Mouse (Mus musculus) telencephalon, adult 2 months (tissue): ENCODE measurements around the gene Pgm3.

Experiments used
- DNase-seq: peaks from one replicate; pipeline ENCODE4 v3.0.0-alpha.2; 2011; ENCODE audit warnings: low read depth, low spot score

The Pgm3 gene

DNA sequence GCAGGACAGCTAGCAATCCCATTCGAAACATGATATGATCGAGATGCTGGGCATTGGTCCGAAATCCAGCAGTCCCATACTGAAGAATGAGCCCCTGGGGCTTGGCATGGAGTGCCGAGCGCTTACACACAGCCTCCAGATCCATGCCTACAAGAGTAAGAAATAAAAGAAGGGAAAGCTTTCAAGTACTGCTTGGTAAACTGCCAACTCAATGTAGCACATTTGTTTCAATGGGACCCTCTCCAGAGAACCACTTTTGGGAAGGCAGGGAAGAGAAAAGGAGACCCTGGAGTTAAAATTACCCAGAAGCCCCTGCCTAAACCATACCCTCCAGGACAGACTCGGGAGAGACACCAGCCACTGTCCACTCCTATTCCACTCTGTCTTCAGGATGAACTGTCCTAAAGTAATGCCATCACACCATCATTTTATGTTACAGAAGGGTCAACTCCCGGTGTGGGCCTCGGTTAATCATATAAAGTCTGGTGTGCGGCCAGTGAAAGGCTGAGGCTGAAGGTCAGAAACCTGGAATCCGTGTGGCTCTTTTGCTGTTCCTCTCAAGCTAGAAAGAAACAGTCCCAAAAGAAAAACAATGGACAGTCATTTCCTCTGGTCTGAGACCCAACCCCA lies 1.3 kb downstream of the Pgm3 start:
- no peak for DNase-seq

DNA sequence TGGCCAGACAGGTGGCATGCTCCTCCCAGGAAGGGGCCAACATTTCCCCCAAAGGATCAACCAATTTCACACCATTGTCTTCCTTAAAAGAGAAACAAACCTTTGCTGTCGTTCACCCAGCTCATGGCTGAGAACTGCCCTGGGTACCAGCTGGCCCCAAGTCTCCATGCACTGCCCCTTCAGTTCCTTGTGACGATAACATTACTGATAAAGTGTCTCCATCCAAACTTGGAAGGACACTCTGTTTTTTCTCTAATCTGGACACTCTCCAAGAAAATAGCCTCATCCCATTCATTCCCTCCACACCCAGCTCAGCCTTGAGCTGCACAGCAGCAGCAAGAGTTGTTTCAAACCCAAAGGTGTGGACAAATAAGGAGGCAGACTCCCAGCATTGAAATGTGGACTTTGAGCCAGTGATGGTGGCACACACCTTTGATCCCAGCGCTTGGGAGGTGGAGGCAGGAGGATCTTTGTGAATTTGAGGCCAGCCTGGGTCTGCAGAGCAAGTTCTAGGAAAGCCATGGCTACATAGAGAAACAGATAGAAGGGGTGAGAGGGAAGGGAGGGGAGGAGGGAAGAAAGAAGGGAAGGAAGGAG lies 2.2 kb downstream of the Pgm3 start:
- no peak for DNase-seq

DNA sequence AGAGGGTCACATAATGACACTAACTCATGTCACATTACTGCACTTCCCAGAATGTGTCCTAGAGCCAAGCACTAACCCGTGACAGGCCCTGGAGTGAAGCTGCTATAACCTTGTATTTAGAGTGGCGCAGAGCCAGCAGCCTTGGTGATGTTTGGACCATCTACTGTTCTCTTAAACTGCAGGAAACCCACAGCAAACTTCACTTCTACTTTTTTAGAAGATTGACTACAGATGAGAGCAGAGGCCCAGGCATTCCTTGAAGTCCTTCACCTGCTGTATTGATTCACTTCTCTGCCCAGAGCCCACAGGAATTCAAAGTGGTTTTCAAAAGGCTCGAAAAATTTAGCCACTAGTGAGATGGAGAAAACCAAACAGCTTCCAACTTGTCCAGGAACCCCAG lies 11.1 kb downstream of the Pgm3 start:
- no peak for DNase-seq

DNA sequence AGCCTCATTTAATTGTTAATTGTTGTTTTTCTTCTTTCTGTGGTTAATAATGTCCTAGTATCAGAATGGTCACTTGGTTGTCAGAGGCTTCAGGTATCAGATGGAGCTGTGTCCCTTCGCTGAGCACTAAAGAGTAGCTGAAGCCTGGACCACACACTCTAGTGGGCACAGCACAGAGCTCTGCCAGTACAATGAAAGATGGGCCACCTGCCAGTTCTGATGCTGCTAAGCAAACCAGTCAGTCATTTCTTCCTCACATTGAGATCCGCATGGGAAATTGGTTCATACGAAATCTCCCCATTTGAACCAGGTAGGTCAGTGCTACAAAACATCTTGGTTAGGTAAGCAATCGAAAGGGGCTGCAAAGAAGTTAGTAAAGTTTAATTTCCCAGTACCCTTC lies 17.0 kb downstream of the Pgm3 start:
- no peak for DNase-seq

DNA sequence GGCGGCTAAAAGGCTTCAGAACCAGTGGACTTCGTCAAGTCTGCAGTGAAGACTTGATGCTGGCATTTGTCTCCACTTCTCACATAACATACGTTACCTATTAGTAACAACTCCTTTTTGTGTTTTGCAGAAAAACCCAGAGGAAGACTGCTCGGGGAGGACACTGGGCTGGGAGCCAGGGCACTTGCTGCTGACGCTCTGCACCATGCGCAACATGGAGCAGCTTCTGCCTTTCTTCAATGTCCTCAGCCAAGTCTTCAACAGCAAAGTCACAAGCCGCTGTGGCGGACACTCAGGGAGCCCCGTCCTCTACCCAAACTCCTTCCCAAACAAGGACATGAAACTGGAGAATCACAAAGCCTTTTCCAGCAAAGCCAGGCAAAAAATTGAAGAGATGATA lies 17.8 kb downstream of the Pgm3 start:
- DNase-seq = no peak

DNA sequence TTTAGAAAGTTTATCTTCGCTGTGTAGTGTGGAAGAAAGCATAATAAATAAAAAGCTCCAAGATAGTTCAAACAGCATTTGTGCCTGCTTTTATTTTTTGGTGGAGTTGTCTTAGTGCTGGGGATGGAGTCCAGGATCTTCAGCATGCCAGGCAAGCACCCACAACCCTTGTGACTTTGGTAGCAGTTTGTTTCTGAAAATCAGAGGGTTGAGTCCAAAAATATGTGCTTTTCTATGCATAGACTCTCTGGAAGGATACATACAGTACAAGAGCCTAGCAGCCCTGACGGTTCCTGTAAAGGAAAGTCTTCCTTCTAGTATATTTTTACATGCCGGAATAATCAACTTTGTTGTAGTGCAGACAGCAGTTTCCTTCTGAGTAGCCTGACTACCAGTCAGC lies 20.9 kb downstream of the Pgm3 start:
- DNase-seq = no peak

DNA sequence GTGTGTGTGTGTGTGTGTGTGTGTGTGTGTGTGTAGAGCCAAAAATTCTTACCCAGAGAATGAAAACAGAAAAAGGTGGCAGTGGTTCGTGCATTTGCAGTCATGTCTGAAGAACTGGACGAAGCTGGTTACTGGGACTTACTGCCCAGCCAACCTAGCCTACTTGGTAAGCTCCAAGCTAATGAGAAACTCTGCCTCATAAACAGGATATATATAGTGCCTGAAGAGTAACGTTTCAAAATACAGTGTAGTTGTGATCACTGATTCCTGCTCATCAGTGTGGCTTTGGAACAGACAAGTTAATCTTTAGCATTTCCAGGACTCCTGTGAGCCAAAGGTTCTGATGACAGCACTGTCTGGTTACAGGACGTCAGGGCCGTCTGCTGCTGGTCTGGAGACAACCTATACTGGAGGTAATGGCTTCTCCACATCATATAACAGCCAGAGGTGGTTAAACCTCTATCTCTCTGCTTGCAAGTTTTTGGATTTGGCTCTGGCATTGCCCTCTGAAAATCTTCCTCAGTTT lies 21.9 kb downstream of the Pgm3 start:
- no peak for DNase-seq

DNA sequence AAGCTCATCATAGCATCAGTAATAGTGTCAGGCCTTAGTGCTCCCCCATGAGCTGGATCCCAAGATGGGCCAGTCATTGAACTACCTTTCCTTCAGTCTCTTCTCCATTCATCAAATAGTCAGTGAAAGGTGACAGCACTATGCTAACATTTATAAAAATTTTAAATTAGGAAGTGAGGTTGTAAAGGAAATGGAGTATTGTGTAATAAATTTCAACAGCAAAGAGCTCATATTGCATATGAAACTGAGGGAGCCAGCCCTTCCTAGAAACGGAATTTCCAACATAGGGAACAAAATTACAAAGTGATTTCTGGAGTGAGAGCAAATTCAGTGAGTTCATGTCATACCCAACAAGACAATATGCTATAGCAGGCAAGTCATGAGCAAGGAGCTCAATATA lies 27.1 kb downstream of the Pgm3 start:
- no peak for DNase-seq

DNA sequence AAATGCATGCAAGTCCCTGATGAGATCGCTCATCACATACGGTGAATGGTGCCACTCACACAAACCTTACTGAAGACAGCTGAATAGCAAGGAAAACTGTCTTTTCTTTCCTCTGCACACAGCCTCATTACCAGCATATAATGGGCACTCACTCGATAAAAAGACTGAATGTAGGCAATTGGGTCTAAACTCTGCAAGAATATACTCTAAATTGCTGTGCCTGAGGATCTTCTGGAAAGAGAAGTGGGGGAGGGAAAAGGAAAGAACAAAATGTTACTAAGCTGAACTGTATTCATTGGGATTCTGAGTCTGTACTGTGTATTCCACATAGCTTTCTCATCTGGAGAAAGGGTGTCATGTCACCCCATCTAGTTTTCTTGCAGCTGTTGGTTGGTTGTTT lies 28.2 kb downstream of the Pgm3 start:
- peak; percentile 35 for DNase-seq

DNA sequence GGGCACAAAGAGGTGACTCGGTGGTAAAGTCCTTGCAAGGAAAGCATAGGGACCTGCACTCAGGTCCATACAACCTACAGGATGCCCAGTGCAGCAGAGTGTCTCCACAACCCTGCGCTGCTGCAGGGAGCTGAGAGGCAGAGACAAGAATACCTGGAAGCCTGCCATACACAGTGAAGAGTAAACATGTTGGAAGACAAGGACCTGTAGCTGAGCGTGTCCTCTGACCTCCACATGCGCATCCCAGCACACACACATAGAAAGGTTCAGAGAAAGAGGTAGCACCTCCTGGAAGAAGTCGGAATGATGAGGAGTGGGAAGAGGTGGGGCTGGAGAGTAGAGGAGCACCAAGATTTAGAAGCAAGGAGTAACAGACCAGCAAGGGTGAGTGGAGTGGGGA lies 37.6 kb downstream of the Pgm3 start:
- DNase-seq = no peak

DNA sequence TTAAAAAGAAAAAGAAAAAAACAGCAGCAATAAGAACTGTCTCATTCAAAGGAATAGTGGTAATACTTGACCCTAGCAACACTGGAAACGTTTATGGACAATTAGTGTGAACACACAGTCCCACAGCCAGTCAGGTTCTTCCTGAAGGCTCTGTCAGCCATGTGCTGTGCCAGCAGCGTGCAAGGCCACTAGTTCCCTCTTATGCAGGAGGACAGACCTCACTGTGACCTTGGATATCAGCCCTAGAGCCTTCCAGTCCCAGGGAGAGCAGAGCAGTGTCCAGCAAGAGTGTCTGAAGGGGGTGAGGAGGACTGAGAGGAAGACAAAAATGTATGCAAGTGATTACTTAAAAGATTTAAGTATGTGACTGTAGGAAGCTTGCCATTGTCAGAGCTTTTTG lies 46.0 kb downstream of the Pgm3 start:
- no peak for DNase-seq

DNA sequence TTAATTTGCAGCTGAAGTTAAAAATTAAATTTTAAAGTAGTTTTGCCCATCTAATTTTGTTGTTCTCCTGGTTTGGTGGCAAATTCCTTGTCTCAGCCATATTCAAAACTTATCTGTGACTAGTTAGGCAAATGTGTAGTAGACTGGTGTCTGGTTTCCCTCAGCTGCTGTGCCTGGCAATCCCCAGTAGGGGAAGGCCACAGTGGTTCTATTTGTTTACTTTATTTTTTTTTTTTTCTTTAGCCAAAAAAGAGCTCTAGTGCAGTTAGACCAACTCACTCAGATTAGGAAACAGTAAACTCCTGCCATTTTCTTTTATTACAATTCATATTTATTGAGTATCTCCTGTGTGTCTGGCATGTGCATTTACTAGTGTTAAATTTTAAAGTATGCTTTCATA lies 49.3 kb downstream of the Pgm3 start:
- no peak for DNase-seq

DNA sequence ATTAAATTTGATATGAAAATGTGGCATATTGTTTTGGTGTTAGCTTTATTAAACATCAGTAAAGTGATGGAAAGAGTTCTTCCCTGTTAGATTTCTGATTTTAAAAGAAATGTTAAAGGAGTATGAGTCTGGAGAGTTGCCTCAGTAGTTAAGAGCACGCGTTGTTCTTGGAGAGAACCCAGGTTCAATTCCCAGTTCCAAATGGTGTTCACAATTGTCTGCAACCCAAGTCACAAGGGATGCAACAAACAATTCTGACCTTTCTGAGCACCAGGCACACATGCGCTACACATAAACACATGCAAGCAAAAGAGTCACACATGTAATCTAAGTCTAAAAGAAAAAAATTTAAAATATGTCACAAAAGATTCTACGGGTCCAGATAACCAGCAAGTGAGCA lies 56.8 kb downstream of the Pgm3 start:
- DNase-seq = no peak

DNA sequence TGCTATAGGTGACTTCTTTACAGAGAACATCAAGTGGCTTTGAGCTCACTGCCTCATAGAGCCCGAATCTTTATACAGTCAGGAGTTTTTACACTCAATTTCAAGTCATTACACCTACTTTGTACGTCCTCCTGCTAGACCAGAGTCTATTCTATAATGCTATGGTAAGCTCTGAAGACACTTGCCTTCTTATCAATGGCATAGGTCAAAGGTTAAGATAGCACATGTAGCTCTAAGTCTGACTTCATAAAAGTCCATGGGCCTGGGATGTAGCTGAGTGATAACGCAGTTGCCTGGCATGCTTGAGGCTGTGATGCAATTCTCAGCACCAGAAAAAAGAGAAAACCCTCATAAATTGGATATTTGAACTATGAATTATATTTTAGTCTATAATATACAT lies 57.3 kb downstream of the Pgm3 start:
- DNase-seq = no peak

DNA sequence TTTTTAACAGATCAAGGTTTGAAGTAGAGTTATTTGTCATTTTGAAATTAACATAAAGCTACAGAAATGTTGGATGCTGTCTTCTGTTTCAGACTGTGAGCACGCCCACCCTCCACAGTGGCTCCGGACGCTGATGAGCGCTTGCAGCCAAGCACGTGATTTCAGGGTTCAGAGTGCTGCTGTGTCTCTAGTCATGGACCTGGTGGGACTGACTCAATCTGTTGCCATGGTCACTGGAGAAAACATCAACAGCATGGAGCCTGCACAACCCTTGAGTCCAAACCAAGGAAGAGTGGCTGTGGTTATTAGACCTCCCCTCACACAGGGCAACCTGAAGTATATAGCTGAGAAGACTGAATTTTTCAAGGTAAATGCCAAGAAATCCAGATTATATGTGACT lies 57.9 kb downstream of the Pgm3 start:
- DNase-seq = no peak

DNA sequence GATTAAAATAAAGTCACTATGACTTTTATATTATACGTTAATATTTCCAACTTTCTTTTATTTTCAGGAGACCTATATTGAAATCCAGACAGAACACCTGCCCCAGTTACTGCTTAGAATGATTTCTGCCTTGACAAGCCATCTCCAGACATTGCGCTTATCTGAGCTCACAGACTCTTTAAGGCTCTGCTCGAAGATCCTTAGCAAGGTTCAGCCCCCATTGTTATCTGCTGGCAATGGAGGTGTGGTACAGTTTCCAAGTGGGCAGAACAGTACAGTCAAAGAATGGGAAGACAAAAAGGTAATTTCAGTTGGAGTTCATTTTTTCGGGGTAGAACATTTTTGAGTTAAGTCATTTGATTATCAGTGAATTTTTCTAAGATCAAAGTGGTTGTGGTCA lies 64.2 kb downstream of the Pgm3 start:
- no peak for DNase-seq
